Mouse (Mus musculus): ENCODE data around the gene Cnnm2. TPM values are rescaled to one million over a fixed set of nuclear protein-coding genes. Genes with fewer than 3 reads are reported as not detected.
A peak's percentile ranks its signal among the peaks of the same experiment; 100 is the strongest.

The Cnnm2 gene
- total and polyA plus RNA-seq, 3 experiments, result 16.2 to 67.6 (median 27.1) TPM

- Histone ChIP-seq H3K27me3 (ENCODE audit: insufficient read depth, low read length) (no peaks in the 10 kb centered on the region), H3K9me3 (replicated peaks) (no peaks in the 10 kb centered on the region), H3K4me1 (ENCODE audit: insufficient read depth, low read depth, low read length) (peaks cover 61% of the 10 kb centered on the region), H3K4me3 (ENCODE audit: low read depth, low read length) (no peak overlapping the region; the same call in 1 of the 2 replicates), H3K36me3 (replicated peaks) (peaks cover 57% of the 10 kb centered on the region)
- TF ChIP-seq GATA1 (IDR thresholded peaks at IDR 0.05; ENCODE audit: borderline replicate concordance, low read length) (no peak), TAL1 (conservative IDR thresholded peaks at IDR 0.05; ENCODE audit: low read depth, low read length) (peak; percentile 14; the same call in 1 of the 2 replicates), GATA2 (IDR thresholded peaks at IDR 0.05; ENCODE audit: borderline replicate concordance, low read depth, low read length) (no peak), CTCF (IDR thresholded peaks at IDR 0.05; ENCODE audit: low read depth, low read length) (no peak), POLR2AphosphoS5 (IDR thresholded peaks at IDR 0.05; ENCODE audit: insufficient replicate concordance, low read depth, low read length) (no peak)
- peak; percentile 31 for DNase-seq (ENCODE audit: low spot score)
- peak; percentile 45 for ATAC-seq (ENCODE audit: extremely low read depth, insufficient number of reproducible peaks, low FRiP score, poor library complexity, severe bottlenecking)
Measured at GRCm38 (mm10) chr19:46805933-46806688, 44.7 kb downstream of the Cnnm2 start.

DNA sequence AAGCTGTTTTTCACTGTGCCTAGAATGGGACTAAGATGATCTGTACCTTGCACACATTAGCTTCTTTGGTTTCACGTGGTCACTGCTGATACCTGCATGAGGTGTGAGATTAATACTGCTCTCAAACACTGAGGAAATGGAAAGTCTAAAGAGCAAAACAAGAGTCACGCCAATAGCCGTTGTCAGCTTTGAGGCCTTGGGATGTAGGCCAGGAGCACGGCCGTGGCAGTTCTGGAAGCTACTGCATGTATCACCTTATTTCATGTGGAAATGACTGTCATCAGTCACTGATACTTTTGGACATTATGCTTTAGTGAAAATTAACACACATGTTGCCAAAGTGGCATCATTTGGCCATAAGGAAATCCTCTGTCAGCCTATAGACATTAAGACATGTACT lies 46.9 kb downstream of the Cnnm2 start:
- no peak for DNase-seq (ENCODE audit: low spot score)
- Histone ChIP-seq H3K4me3 (ENCODE audit: low read depth, low read length) (no peak overlapping the region), H3K36me3 (replicated peaks) (peaks cover 54% of the 10 kb centered on the region), H3K27me3 (ENCODE audit: insufficient read depth, low read length) (no peaks in the 10 kb centered on the region), H3K4me1 (ENCODE audit: insufficient read depth, low read depth, low read length) (peaks cover 61% of the 10 kb centered on the region), H3K9me3 (replicated peaks) (no peaks in the 10 kb centered on the region)
- no peak for TF ChIP-seq TAL1 (conservative IDR thresholded peaks at IDR 0.05; ENCODE audit: low read depth, low read length)
- TF ChIP-seq CTCF (IDR thresholded peaks at IDR 0.05; ENCODE audit: low read depth, low read length), result no peak
- TF ChIP-seq GATA2 (IDR thresholded peaks at IDR 0.05; ENCODE audit: borderline replicate concordance, low read depth, low read length), result no peak
- no peak for TF ChIP-seq GATA1 (IDR thresholded peaks at IDR 0.05; ENCODE audit: borderline replicate concordance, low read length)
- TF ChIP-seq POLR2AphosphoS5 (IDR thresholded peaks at IDR 0.05; ENCODE audit: insufficient replicate concordance, low read depth, low read length), result no peak
- ATAC-seq (ENCODE audit: extremely low read depth, insufficient number of reproducible peaks, low FRiP score, poor library complexity, severe bottlenecking), result no peak

DNA sequence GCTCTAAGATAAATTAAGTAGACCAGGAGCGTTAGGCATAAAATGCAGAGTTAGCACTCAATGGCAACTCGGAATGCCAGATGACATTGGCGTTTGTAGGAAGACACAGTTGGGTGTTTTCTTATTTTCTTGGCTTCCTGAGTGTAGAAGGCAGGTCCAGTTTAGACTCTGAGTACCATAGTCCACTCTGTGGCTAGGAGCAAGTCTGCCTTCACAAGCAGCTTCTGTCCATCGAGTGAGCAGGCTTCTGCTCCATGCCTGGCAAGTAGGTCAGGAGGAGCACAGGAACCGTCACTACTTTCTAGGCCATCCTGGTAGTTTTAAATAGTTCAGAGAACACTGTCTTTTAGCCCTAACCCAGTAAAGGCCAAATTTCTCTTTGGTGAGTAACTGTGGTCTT lies 47.6 kb downstream of the Cnnm2 start:
- no peak for TF ChIP-seq GATA1 (IDR thresholded peaks at IDR 0.05; ENCODE audit: borderline replicate concordance, low read length)
- TF ChIP-seq CTCF (IDR thresholded peaks at IDR 0.05; ENCODE audit: low read depth, low read length), result no peak
- TF ChIP-seq POLR2AphosphoS5 (IDR thresholded peaks at IDR 0.05; ENCODE audit: insufficient replicate concordance, low read depth, low read length), result no peak
- TF ChIP-seq GATA2 (IDR thresholded peaks at IDR 0.05; ENCODE audit: borderline replicate concordance, low read depth, low read length), result no peak
- no peak for TF ChIP-seq TAL1 (conservative IDR thresholded peaks at IDR 0.05; ENCODE audit: low read depth, low read length)
- Histone ChIP-seq H3K9me3 (replicated peaks) (no peaks in the 10 kb centered on the region), H3K4me3 (ENCODE audit: low read depth, low read length) (no peak overlapping the region), H3K36me3 (replicated peaks) (peaks cover 54% of the 10 kb centered on the region), H3K27me3 (ENCODE audit: insufficient read depth, low read length) (no peaks in the 10 kb centered on the region), H3K4me1 (ENCODE audit: insufficient read depth, low read depth, low read length) (peaks cover 56% of the 10 kb centered on the region)
- DNase-seq (ENCODE audit: low spot score), result no peak
- no peak for ATAC-seq (ENCODE audit: extremely low read depth, insufficient number of reproducible peaks, low FRiP score, poor library complexity, severe bottlenecking)

DNA sequence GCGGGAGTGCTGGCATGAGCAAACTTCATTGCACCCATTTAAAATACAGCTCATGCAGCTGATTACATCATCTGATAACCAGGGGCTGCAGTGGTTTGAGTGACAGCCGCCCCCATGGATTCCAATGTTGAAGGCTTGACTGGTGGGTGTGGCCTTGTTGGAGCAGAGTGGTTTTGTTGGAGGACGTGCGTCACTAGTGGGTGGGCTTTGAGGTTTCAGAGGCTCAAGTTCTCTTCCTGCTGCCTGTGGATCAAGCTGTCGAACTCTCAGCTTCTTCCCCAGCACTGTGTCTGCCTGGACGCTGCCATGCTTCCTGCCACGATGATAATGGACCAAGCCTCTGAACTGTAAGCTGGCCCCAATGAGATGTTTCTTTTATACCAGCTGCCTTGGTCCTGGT lies 57.9 kb downstream of the Cnnm2 start:
- TF ChIP-seq POLR2AphosphoS5 (IDR thresholded peaks at IDR 0.05; ENCODE audit: insufficient replicate concordance, low read depth, low read length) (no peak), GATA2 (IDR thresholded peaks at IDR 0.05; ENCODE audit: borderline replicate concordance, low read depth, low read length) (no peak), GATA1 (IDR thresholded peaks at IDR 0.05; ENCODE audit: borderline replicate concordance, low read length) (no peak)
- H3K4me3 ChIP-seq (ENCODE audit: low read depth, low read length), result no peak overlapping the region
- DNase-seq (ENCODE audit: low spot score) (no peak), ATAC-seq (ENCODE audit: extremely low read depth, insufficient number of reproducible peaks, low FRiP score, poor library complexity, severe bottlenecking) (no peak)
- H3K36me3 ChIP-seq (replicated peaks), result peaks cover 60% of the 10 kb centered on the region
- peaks cover 29% of the 10 kb centered on the region for H3K4me1 ChIP-seq (ENCODE audit: insufficient read depth, low read depth, low read length)
- no peaks in the 10 kb centered on the region for H3K9me3 ChIP-seq (replicated peaks)
- H3K27me3 ChIP-seq (ENCODE audit: insufficient read depth, low read length), result no peaks in the 10 kb centered on the region

DNA sequence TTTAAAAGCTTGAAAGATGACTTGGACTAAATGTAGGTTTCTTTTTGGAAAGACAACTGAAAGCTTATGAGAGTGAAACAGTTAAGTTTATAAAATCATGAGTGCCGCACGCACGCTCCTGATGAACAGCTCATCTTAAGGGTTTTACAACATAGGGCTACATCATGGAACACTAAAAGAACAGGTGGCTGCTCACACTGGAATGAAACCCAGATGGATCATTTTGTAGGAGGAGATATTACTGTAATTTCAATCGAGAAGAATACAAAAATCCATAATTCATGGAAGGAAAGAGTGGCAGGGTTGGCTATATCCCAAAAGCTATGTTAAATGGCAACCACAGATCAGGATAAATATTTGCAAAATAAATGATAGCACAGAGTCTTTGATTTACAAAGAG lies 61.1 kb downstream of the Cnnm2 start:
- TF ChIP-seq POLR2AphosphoS5 (IDR thresholded peaks at IDR 0.05; ENCODE audit: insufficient replicate concordance, low read depth, low read length) (no peak), TAL1 (conservative IDR thresholded peaks at IDR 0.05; ENCODE audit: low read depth, low read length) (no peak), CTCF (IDR thresholded peaks at IDR 0.05; ENCODE audit: low read depth, low read length) (no peak)
- no peaks in the 10 kb centered on the region for H3K9me3 ChIP-seq (replicated peaks)
- peaks cover 28% of the 10 kb centered on the region for H3K4me1 ChIP-seq (ENCODE audit: insufficient read depth, low read depth, low read length)
- H3K27me3 ChIP-seq (ENCODE audit: insufficient read depth, low read length), result no peaks in the 10 kb centered on the region
- no peak for DNase-seq (ENCODE audit: low spot score)
- H3K4me3 ChIP-seq (ENCODE audit: low read depth, low read length), result no peak overlapping the region
- H3K36me3 ChIP-seq (replicated peaks), result peaks cover 50% of the 10 kb centered on the region
- ATAC-seq (ENCODE audit: extremely low read depth, insufficient number of reproducible peaks, low FRiP score, poor library complexity, severe bottlenecking), result no peak

GRCm38 (mm10) chr19:46823759-46824158 lies 62.4 kb downstream of the Cnnm2 start:
- Histone ChIP-seq H3K27me3 (ENCODE audit: insufficient read depth, low read length) (no peaks in the 10 kb centered on the region), H3K4me3 (ENCODE audit: low read depth, low read length) (no peak overlapping the region), H3K9me3 (replicated peaks) (no peaks in the 10 kb centered on the region), H3K4me1 (ENCODE audit: insufficient read depth, low read depth, low read length) (peaks cover 31% of the 10 kb centered on the region), H3K36me3 (replicated peaks) (peaks cover 52% of the 10 kb centered on the region)
- TF ChIP-seq GATA2 (IDR thresholded peaks at IDR 0.05; ENCODE audit: borderline replicate concordance, low read depth, low read length) (no peak), CTCF (IDR thresholded peaks at IDR 0.05; ENCODE audit: low read depth, low read length) (no peak), POLR2AphosphoS5 (IDR thresholded peaks at IDR 0.05; ENCODE audit: insufficient replicate concordance, low read depth, low read length) (no peak), TAL1 (conservative IDR thresholded peaks at IDR 0.05; ENCODE audit: low read depth, low read length) (no peak), GATA1 (IDR thresholded peaks at IDR 0.05; ENCODE audit: borderline replicate concordance, low read length) (no peak)
- ATAC-seq (ENCODE audit: extremely low read depth, insufficient number of reproducible peaks, low FRiP score, poor library complexity, severe bottlenecking) (no peak), DNase-seq (ENCODE audit: low spot score) (no peak)
